Mouse (Mus musculus) induced T-regulatory cell, adult 2 months (primary cell): Measurements from ENCODE around the gene Cops7b.

ENCODE experiments used
- DNase-seq: peaks from one replicate; pipeline ENCODE4 v3.0.0-alpha.2; 2012; ENCODE audit warnings: low read depth

Gene Cops7b

GRCm38 (mm10) chr1:86598516-86598915 is 15.8 kb downstream of the Cops7b start:
- DNase-seq, result peak; percentile 57

DNA sequence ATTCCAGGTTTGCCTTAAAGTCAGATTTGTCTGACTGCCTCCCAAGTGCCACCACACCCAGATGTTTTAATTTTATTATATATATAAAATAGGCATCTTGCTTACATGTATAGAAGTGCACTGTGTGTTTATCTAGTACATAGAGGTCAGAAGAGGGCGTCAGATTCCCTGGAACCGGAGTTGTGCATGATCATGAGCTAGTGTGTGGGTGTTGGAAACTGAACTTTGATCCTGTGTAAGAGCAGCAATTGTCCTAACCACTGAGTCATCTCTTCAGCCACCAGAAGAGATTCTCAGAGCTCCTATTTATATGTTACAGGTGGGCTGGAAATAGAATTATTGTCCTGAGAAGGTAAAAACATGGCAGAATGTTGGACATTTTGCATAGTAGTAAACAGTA is 17.4 kb downstream of the Cops7b start:
- no peak for DNase-seq

DNA sequence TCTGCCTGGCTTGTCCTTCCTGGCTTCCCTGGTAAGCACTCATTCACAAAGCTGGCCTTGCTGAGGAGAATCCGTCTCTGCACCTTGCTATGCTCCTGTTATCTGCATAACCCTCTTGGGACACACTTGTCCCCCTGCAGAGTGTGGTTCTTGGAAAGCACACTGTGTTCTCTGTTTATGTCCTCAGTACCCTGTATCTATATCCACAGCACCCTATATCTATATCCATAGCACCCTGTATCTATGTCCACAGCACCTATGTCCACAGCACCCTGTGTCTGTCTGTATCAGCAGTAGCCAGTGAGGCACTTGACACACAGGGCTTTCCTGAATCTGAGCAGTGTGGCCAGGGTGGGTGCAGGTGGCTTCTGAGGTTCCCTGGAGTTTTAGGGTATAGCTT is 28.2 kb downstream of the Cops7b start:
- DNase-seq, result no peak

GRCm38 (mm10) chr1:86612081-86612480 is 29.4 kb downstream of the Cops7b start:
- DNase-seq, result no peak

DNA sequence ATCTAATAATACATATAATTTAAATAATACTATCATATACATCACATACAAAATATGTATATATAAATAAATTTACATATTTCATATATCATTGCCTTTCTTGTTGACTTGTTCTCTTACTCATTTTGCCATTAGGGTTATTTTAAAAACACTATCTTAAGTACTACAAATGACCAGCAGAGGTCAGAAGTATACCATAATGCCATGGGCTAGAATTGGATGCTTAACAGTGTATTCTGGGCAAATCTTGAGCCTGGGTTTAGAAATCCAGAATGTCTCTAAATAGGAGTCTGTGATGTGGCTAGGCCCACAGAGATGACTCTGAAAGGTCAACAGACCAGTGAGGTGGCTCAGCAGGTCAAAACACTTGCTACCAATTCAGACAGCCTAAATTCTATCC is 31.6 kb downstream of the Cops7b start:
- DNase-seq, result peak; percentile 54

DNA sequence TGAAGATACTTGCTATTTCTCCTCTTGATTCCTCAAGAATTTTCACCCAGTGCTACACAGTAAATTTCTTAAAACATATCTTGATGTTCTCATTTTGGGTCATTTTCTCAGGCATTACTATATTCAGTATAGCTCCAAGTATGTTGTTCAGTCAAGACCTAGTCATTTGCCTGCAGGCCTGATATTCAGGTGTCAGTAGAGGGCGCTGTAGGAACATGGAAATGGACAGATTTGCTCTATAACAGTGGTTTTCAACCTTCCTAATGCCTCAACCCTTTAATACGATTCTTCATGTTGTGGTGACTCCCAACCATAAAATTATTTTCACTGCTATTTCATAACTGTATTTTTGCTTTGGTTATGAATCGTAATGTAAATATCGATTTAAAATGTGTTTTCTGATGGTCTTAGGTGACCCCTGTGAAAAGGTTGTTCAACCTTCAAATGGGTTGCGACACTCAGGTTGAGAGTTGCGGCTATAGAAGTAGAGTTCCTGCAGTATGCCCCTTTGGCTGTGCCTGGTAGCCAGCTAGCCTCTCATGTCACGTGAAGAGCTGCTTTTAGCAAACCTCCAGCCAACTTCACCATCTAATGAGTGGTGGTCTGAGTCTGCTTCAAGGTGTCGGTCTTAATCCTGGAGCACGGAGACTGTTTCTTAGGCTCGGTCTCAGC is 35.9 kb downstream of the Cops7b start:
- DNase-seq, result peak; percentile 75

DNA sequence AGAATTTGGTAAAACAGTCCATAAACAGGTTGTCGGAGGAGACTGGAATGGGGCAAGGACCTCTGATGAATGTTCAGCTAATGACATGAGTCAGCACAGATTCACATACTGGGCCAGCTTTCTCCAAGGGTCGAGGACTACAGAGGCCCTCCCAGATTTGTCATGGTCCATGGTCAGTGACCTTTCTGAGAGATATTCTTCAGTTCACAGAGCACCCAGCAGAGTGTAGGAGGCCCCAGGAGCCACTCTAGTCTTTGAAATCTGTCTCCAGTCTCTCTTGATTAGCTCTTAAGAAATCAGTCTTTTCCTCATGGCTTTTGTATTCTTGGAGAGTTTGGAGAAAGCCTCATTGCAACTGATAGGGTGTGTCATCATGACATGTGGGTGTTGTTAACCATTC is 39.6 kb downstream of the Cops7b start:
- no peak for DNase-seq

DNA sequence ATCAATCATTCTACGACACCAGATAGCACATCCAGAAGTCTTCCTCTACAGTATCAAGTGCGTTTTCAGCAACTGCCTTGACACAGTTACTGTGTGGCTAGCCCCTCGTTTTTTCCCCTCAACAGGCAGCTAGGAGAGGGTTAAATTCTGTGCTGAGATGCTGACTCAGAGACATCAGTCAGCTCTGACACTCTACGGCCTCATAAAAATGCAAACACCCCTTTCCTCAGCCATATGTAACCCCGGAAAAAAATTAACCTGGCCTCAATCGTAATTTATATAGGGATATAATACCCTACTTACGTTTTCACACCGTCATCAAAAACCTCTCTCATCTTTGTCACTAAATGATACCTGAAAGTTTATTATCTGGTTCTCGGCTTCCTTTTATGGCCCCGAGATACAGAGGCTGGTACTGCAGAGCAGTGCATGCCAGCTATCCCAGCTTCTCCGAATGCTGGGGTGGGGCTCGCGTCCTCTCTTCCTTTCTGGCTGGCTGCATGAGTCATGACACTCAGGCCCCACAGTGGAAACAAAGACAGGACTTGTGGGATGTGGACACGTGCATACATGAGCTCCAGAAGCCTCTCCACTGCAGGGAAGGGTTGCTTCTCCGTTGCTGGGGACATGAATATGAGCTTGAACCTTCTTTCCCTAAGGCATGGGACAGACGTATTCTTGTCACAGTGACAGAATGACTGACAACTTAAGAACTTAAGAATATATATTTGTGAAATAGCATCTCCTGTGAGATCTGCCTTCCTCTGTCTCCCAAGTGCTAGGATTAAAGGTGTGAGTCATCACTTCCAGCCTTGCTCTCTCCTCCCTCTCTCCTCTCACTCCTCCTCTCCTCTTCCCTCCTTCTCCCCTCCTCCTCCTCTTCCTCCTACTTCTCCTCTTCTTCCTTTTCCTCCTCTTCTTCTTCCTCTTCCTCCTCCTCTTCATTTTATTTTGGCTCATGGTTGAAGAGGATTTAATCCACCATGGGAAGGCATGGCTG is 40.6 kb downstream of the Cops7b start:
- no peak for DNase-seq

- DNase-seq, result no peak
Measured at GRCm38 (mm10) chr1:86628270-86628669, 45.6 kb downstream of the Cops7b start.

DNA sequence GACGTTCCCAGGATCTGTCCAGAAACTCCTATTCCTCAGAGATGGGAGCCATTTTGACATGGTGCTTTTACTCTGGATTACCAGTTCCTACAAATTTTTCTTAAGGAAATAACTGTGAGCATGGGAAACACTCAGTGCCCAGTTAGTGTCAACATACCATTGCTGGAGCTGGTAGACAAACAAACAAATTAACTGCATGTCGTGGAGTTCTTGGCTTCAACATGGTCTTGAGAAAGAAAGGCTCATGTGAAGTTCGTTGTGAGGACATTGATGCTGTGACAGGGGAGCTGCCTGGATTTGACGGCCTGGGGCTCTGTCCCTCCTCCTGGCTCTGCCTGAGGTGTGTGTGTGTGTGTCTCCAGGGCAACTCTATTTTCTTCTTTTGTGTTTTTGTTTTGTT is 47.2 kb downstream of the Cops7b start:
- no peak for DNase-seq

GRCm38 (mm10) chr1:86630527-86630926 is 47.8 kb downstream of the Cops7b start:
- DNase-seq, result no peak

- no peak for DNase-seq
Measured at GRCm38 (mm10) chr1:86632732-86633380, 50.2 kb downstream of the Cops7b start.

DNA sequence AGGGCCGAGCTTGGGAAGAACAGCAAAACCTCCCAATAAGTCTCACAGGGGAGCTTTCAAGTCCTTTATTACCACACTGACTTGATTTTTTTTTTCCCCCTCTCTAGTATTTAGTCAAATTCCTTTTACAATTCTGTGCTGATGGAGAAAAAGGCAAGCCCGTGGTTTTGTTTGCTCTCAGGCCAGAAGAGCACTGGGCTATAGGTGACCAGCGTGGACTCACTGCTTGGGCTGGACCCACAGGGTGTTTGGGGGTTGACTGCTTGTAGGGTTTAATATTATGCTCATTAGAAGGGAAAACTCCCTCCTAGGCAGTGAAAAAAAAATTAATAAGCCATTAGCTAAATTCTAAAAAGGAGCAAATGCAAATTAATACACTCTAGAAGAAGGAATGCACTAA is 50.7 kb downstream of the Cops7b start:
- no peak for DNase-seq

- DNase-seq, result no peak
Measured at GRCm38 (mm10) chr1:86633840-86634750, 51.4 kb downstream of the Cops7b start.

- DNase-seq, result no peak
Measured at GRCm38 (mm10) chr1:86634751-86635359, 52.2 kb downstream of the Cops7b start.

- DNase-seq, result peak; percentile 57
Measured at GRCm38 (mm10) chr1:86643101-86643809, 60.6 kb downstream of the Cops7b start.

DNA sequence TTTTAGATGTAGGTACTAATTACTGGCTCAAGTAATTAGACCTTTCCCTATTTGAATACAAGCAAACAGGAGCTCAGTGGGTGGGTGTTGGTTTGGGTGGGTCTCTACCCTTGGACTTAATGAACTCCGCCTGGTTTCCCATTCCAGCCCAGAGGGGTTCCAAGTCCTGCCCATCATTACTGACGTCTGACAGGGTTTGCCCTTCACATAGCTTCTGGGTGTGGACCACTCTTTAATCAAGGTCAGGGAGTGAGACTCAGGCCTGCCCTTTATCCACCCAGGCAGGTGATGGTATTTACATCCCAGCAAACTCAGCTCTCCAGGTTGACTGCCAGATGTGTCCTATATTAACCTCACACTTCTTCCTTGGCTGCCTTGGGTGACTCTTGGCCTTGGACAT is 64.8 kb downstream of the Cops7b start:
- no peak for DNase-seq

GRCm38 (mm10) chr1:86650272-86650671 is 67.6 kb downstream of the Cops7b start:
- DNase-seq, result peak; percentile 75

DNA sequence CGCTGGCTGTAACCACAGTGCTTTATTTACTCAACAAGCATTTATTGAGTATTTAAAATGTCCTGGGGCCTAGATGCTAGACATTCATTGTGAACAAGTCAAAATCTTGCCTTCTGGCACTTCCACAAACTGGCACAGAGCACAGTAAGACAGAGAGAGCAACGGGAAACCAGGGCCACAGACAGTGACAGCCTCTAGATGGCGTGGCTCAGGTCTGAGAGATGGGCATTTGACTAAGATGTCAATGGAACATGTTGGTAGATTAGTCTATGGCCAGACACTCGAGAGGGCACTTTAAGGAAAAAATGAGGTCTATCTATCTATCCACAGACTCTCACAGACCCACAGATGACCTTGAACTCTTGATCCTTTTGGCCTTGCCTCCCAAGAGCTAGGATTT is 70.0 kb downstream of the Cops7b start:
- DNase-seq, result no peak

DNA sequence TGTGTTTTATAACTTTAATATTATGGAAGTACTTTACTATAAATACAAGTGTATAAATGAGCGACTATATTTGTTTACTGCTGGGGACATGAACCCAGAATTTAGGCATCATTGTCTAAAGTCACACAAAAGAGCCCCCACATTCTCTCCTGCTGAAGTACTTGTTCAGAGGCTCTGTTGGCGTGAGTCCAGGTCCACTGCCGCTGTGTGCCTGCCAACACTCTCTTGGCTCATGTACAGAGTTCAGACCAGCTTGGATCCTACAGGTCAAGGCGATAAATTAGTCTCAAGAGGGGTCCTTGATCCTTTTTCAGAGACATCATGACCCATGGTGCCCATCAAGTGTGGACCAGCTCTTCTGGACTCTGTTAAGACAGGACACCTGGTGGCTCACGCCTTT is 74.4 kb downstream of the Cops7b start:
- DNase-seq, result no peak
